Comparison of ENCODE assay signal across 8 mouse cellular contexts in the genomic region with DNA sequence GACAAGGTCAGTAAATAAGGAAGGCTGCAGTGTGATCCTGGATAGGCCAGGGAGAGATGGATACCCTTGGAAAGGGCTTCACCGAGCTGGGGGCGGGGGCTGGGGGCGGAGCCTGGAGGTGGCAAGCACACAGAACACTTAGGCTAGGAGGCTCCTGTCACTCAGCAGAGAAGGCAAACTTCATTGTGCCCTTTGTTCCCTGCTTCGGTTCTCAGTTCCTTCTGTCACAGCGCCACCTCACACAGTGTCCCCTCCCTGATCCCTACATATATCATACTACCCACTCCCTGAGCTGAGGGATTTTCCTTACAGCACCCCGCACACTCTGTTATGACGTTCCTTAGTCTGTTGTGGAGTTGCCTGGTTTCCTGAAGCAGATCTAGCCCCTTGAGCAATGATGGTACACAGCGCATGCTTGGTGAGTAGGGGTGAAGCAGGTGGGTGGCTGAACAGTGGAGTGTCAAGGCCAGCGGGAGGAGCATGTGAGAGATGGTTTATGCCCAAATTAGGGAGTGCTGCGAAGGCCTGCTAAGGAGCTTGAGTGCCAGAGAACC. TPM values are rescaled to one million over a fixed set of nuclear protein-coding genes. Genes with fewer than 3 reads are reported as not detected.
DNase-seq lines count a peak whose midpoint lies in the region.
"Had no signal": no experiment of that assay in that cellular context is flagged by ENCODE, and none has a peak within 500 bp of the region (broad histone marks: within the 10 kb centered on the region; RNA-seq: fewer than 3 reads in every experiment).

No protein-coding gene starts in this region.

- intact Hi-C loops in gastrocnemius, postnatal 14 days (cut with DNase I; ENCODE audit: low total_unique reads) = no loop called here

- H3K9me3 ChIP-seq in midbrain, embryonic 10.5 days (replicated peaks) = no peaks in the 10 kb centered on the region

- H3K27me3 ChIP-seq in midbrain, embryonic 10.5 days (ENCODE audit: low read depth, poor library complexity, severe bottlenecking) = peaks cover 5% of the 10 kb centered on the region; the same call in 1 of the 2 replicates

- 28% methylated on average over 10 of the region's 10 CpGs for WGBS in midbrain, embryonic 10.5 days

- DNase-seq in ES-CJ7 (ENCODE audit: low read depth, low spot score) = peak; percentile 52
- DNase-seq in cerebellum, adult 11-12 months = peak; percentile 71
- peak; percentile 62 for DNase-seq in gastrocnemius, postnatal 14 days
- DNase-seq in induced T-regulatory cell, adult 2 months (ENCODE audit: low read depth) = peak; percentile 22
- peak; percentile 52 for DNase-seq in midbrain, embryonic 10.5 days (ENCODE audit: low spot score)
- peak; percentile 40 for DNase-seq in telencephalon, adult 2 months (ENCODE audit: low read depth, low spot score)
- DNase-seq in right cerebral cortex, postnatal 4 days = no peak

- H3K27ac ChIP-seq in midbrain, embryonic 10.5 days (replicated peaks) = peak overlapping the region; percentile 67

- no peak overlapping the region for H3K4me3 ChIP-seq in midbrain, embryonic 10.5 days

- H3K4me1 ChIP-seq in midbrain, embryonic 10.5 days = peaks cover 55% of the 10 kb centered on the region

- no peaks in the 10 kb centered on the region for H3K36me3 ChIP-seq in midbrain, embryonic 10.5 days

RNA-seq across cellular contexts. Expression of a gene that starts 27.1 kb away (rescaled TPM):
- total RNA-seq in gastrocnemius, postnatal 14 days (2021) = not detected
- polyA plus RNA-seq in midbrain, embryonic 10.5 days (2016; fragmentation: Nextera tagmentation; extraction: Ambion mirVana) = not detected in 2 replicates
- total RNA-seq: left cerebral cortex, postnatal 25 days had no signal

RNA-seq across cellular contexts. Expression of a gene that starts 45.5 kb away (rescaled TPM):
- 10 to 100 TPM; 13.4 to 20.4 TPM for total RNA-seq in gastrocnemius, postnatal 14 days (2021)
- 131 and 142 TPM in 2 replicates for polyA plus RNA-seq in midbrain, embryonic 10.5 days (2016; fragmentation: Nextera tagmentation; extraction: Ambion mirVana)

RNA-seq across cellular contexts. Expression of a gene that starts 50.8 kb away (rescaled TPM):
- total RNA-seq in gastrocnemius, postnatal 14 days (2021) = 10 to 100 TPM; 38.6 to 69.1 TPM
- polyA plus RNA-seq in midbrain, embryonic 10.5 days (2016; fragmentation: Nextera tagmentation; extraction: Ambion mirVana) = 8.5 and 12.7 TPM in 2 replicates
